Mouse (Mus musculus) c-Kit-positive CD71-positive TER-119-negative erythroid progenitor cells, embryonic 14.5 days (primary cell): ENCODE measurements around the gene Atp5c1.
A peak's percentile ranks its signal among the peaks of the same experiment; 100 is the strongest.

Experiments used
- DNase-seq: peaks from one replicate; pipeline ENCODE4 v3.0.0-alpha.2; 2013; ENCODE audit warnings: low read depth

Gene Atp5c1

DNA sequence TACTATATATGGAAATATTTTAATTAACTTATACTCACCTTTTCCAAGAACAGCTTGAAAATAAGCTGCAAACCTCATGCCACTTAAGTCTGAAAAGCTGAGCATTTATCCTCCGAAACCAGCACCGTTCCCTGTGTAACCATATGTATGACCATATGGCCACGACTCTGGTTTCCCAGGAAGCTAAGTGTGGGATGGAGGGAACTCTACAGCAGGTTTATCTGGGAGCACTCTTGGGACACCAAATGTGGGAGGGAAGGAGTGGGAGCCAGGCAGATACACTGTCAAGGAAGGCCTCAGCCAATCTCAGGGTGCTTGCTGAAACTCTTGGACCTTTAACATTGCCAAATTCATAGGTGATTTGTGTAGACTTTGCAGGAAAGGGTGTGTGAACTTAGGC, 29.4 kb downstream of the Atp5c1 start:
- no peak for DNase-seq

- DNase-seq, result no peak
These were observed 30.9 kb downstream of the Atp5c1 start for GRCm38 (mm10) chr2:10049456-10049855.

DNA sequence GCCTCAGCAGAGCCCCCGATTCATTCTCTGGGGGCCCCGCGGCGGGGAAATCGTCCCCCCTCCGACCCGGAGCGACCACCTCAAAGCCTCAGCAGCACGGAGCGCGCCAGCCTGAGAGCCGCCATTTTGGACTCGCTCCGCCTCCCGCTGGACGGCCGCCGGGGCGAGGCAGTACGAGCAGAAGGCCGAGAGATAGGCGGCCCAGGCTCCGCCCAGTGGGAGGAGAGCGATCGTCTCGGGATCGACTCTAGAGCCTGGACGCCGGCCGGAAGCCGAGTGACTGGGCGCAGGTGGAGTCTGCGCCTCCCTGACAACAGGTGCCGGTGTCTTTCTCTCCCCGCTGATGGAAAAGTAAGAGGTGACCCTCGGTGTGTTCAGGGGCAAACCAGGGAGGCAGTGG, 31.8 kb downstream of the Atp5c1 start, which contains the start of gene Taf3:
Gene Taf3 (minus strand): TSS at position 136 of the 400 bp plus-strand sequence.
- DNase-seq, result peak; percentile 90

DNA sequence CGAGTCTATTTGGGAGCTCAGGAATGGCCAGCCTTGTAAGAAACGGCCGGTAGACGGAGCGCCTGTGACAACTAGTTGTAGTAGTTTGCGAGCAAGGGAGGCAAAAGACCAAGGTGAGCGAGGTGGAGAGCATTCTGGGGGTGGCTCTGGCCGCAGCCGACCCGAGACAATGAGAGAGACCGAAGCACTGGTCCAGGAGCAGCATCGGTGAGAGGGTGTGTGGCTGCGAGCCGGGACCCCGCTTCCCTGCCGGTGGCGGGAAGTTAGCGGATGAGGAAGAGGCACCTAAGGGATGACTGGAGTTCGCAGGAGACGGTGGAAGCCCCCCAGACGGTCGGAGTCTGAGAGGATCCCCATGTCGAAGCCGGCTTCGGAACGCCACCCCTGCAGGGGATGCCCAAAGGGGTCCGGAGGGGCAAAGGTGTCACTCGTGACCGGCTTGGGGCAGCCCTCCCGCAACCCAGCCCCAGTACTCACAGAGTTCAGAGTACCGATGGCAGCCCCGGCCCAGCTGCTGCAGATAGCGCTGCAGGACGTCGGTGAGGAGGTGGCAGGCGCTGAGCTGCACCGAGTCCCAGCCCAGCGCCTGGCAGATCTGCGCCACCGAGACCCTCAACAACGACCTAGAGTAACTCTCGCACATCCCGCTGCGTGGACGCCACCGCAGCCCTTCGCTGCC, 32.4 kb downstream of the Atp5c1 start:
- no peak for DNase-seq

GRCm38 (mm10) chr2:10034976-10035375, 45.3 kb downstream of the Atp5c1 start:
- DNase-seq, result no peak

DNA sequence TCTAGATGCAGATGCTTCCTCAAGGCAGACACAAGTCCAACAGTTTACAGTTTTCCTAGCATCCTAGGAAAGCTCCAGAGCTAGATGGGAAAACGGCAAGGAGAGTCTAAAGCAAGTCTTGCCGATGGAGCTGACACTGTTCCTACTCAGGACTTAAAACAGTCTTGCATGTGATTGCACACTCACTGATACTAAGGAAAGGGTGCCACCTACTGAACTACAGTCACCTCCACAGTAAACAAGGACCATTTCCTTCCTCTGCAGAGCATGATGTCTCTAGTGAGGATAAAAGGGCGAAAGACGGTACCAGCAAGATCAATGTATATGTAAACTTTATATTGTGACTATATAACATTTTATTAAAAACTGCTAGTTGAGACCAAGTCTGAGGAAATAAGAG, 46.6 kb downstream of the Atp5c1 start:
- no peak for DNase-seq

- DNase-seq, result no peak
These were observed 50.6 kb downstream of the Atp5c1 start for GRCm38 (mm10) chr2:10029755-10030154.

- no peak for DNase-seq
These were observed 56.0 kb downstream of the Atp5c1 start for GRCm38 (mm10) chr2:10024264-10024663.

GRCm38 (mm10) chr2:10021296-10021695, 59.0 kb downstream of the Atp5c1 start:
- no peak for DNase-seq

DNA sequence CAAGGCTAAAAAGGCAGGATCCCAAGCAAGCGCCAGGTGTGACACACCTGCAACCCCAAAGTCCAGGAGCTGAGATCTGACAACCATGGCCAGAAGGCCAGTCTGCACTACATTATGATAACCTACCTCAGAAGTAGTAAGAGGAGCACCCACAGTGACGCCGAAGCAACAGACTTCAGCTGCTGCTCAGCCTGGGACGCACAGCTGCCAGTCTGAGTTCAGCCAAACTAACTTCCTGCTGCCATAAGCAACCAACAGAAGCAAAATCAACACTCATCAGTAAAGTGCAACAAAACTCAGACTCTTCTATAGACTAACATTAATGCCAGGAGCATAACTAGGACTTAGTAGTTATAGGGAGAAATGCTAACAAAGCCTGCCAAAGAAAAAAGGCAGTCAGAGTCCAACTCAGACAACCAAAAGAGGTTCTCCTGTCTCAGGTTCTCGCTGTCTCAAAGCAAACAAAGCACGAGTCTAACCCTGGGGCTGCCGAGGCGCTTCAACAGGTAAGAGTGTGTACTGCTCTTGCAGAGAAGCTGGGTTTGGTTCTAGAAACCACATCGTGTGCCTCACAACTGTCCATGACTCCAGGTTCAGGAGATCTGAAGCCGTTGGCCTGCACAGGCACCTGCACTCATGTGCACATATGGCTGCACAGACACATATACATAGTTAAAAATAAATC, 65.2 kb downstream of the Atp5c1 start:
- DNase-seq, result no peak

GRCm38 (mm10) chr2:10010263-10010909, 69.9 kb downstream of the Atp5c1 start:
- DNase-seq, result peak; percentile 50

DNA sequence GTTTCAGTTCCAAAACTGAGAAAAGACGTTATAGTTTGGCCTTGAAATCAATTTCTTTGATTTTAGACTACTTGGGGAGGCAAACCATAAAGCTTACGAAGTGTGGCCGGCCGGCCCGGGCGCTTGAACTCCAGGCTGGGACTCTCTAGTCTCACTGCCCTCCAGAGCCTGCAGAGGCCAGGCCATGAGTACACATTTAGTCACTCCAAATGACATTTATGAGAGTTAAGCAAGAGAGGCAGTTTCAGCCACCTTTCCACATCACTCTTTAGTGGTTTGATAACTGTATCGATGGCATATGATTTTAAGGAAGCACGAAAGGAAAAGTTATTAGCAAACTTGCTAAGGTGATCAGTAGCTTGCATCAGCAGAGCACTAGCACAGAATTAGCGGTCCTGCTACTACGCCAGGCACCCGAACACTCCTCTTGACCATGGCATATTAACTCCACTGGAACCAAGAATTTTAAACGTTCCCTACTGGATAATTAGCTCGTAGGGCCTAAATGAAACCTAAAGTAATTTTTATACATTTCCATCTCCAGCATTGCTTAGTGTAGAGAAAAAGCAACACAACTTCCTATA, 70.5 kb downstream of the Atp5c1 start:
- no peak for DNase-seq

- peak; percentile 17 for DNase-seq
These were observed 71.7 kb downstream of the Atp5c1 start for GRCm38 (mm10) chr2:10008593-10008992.
